Mouse (Mus musculus) MEL (cell line): ENCODE measurements around the gene Rpl10. TPM values are rescaled to one million over a fixed set of nuclear protein-coding genes. Genes with fewer than 3 reads are reported as not detected.
A peak's percentile ranks its signal among the peaks of the same experiment; 100 is the strongest.

Source experiments
- BHLHE40 ChIP-seq: IDR thresholded peaks from 2 replicates; pipeline ENCODE4 v1.6.1; 2012; ENCODE audit warnings: low read depth, mild to moderate bottlenecking, inconsistent platforms, low read length, improper control_type of control experiment, borderline replicate concordance
- CHD1 ChIP-seq: IDR thresholded peaks from 2 replicates; pipeline ENCODE4 v1.6.1; 2012; ENCODE audit warnings: low read depth, mild to moderate bottlenecking, inconsistent platforms, low read length, improper control_type of control experiment
- CHD2 ChIP-seq: IDR thresholded peaks from 2 replicates; pipeline ENCODE4 v1.6.1; 2011; ENCODE audit warnings: low read length, improper control_type of control experiment
- ELF1 ChIP-seq: IDR thresholded peaks from 2 replicates; pipeline ENCODE4 v1.6.1; 2014; ENCODE audit warnings: low read depth, mild to moderate bottlenecking, inconsistent platforms, low read length, improper control_type of control experiment, moderate library complexity
- EP300 ChIP-seq, 2 experiments: IDR thresholded peaks; 2 replicates each; pipeline ENCODE4 v1.6.1; 2011; ENCODE audit warnings: improper control_type of control experiment in 2 of 2, low read length in 2 of 2, low read depth in 1 of 2, mild to moderate bottlenecking in 1 of 2
- ETS1 ChIP-seq: IDR thresholded peaks from 2 replicates; pipeline ENCODE4 v1.6.1; 2012; ENCODE audit warnings: low read depth, mild to moderate bottlenecking, inconsistent platforms, low read length, improper control_type of control experiment, moderate library complexity
- GABPA ChIP-seq: IDR thresholded peaks from 2 replicates; pipeline ENCODE4 v1.6.1; 2012; ENCODE audit warnings: low read depth, mild to moderate bottlenecking, inconsistent platforms, low read length, improper control_type of control experiment, moderate library complexity
- GATA1 ChIP-seq: IDR thresholded peaks from 2 replicates; pipeline ENCODE4 v1.6.1; 2011; ENCODE audit warnings: low read depth, low read length, improper control_type of control experiment
- JUND ChIP-seq: IDR thresholded peaks from 2 replicates; pipeline ENCODE4 v1.6.1; 2011; ENCODE audit warnings: low read depth, mild to moderate bottlenecking, improper control_type of control experiment, low read length
- KAT2A ChIP-seq: conservative IDR thresholded peaks from 2 replicates; pipeline ENCODE4 v1.6.1; 2012; ENCODE audit warnings: low read depth, low read length, improper control_type of control experiment, inconsistent platforms
- MEF2A ChIP-seq: IDR thresholded peaks from 2 replicates; pipeline ENCODE4 v1.6.1; 2014; ENCODE audit warnings: low read depth, mild to moderate bottlenecking, inconsistent platforms, low read length, improper control_type of control experiment; ENCODE audit not compliant: poor library complexity, insufficient replicate concordance, severe bottlenecking; ENCODE audit errors: extremely low read depth
- MXI1 ChIP-seq: IDR thresholded peaks from 2 replicates; pipeline ENCODE4 v1.6.1; 2011; ENCODE audit warnings: mild to moderate bottlenecking, low read depth, low read length, improper control_type of control experiment
- MYB ChIP-seq: IDR thresholded peaks from 2 replicates; pipeline ENCODE4 v1.6.1; 2011; ENCODE audit warnings: mild to moderate bottlenecking, low read depth, low read length, improper control_type of control experiment
- MYC ChIP-seq: IDR thresholded peaks from 2 replicates; pipeline ENCODE4 v1.6.1; 2011; ENCODE audit warnings: low read depth, mild to moderate bottlenecking, low read length, improper control_type of control experiment, moderate library complexity
- NRF1 ChIP-seq: IDR thresholded peaks from 2 replicates; pipeline ENCODE4 v1.6.1; 2014; ENCODE audit warnings: low read depth, mild to moderate bottlenecking, inconsistent platforms, low read length, improper control_type of control experiment, moderate library complexity; ENCODE audit not compliant: poor library complexity, insufficient read depth, severe bottlenecking
- POLR2AphosphoS2 ChIP-seq: IDR thresholded peaks from 2 replicates; pipeline ENCODE4 v1.6.1; 2011; ENCODE audit warnings: low read length, improper control_type of control experiment
- RAD21 ChIP-seq: IDR thresholded peaks from 2 replicates; pipeline ENCODE4 v1.6.1; 2011; ENCODE audit warnings: mild to moderate bottlenecking, low read depth, low read length, improper control_type of control experiment
- RCOR1 ChIP-seq: IDR thresholded peaks from 2 replicates; pipeline ENCODE4 v1.6.1; 2012; ENCODE audit warnings: low read depth, mild to moderate bottlenecking, inconsistent platforms, low read length, improper control_type of control experiment
- TAL1 ChIP-seq: IDR thresholded peaks from 2 replicates; pipeline ENCODE4 v1.6.1; 2012; ENCODE audit warnings: mild to moderate bottlenecking, inconsistent platforms, low read length, moderate library complexity, mixed read lengths
- TCF12 ChIP-seq: IDR thresholded peaks from 2 replicates; pipeline ENCODE4 v1.6.1; 2014; ENCODE audit warnings: low read depth, mild to moderate bottlenecking, inconsistent platforms, low read length, improper control_type of control experiment, moderate library complexity
- UBTF ChIP-seq: IDR thresholded peaks from 2 replicates; pipeline ENCODE4 v1.6.1; 2012; ENCODE audit warnings: low read depth, mild to moderate bottlenecking, inconsistent platforms, low read length, improper control_type of control experiment, moderate library complexity, borderline replicate concordance; ENCODE audit not compliant: insufficient read depth
- ZC3H11A ChIP-seq: IDR thresholded peaks from 2 replicates; pipeline ENCODE4 v1.6.1; 2012; ENCODE audit warnings: low read depth, mild to moderate bottlenecking, inconsistent platforms, low read length, improper control_type of control experiment
- ZNF384 ChIP-seq: IDR thresholded peaks from 2 replicates; pipeline ENCODE4 v1.6.1; 2012; ENCODE audit warnings: low read depth, mild to moderate bottlenecking, inconsistent platforms, low read length, improper control_type of control experiment
- polyA plus RNA-seq, 2 experiments: library from polyadenylated mRNA; stranded (reverse) in 1 of 2; unstranded in 1 of 2; fragments of >175 nt in 1 of 2; fragments of >200 nt in 1 of 2; gene quantifications; 2 replicates each; pipeline versions ENCODE4 v1.2.1 to v1.2.4; 2012; ENCODE audit warnings: low replicate concordance in 2 of 2, low read depth in 1 of 2; ENCODE audit not compliant: insufficient read length in 2 of 2, insufficient read depth in 1 of 2, missing spikeins in 1 of 2
- total RNA-seq: library from RNA; depleted of rRNA; stranded (reverse); fragments of 300-350 nt; gene quantifications from 2 replicates; pipeline ENCODE4 v1.2.3, GENCODE M21; 2012

Rpl10 gene
- total and polyA plus RNA-seq, 3 experiments = 232 to 3,229 TPM; not detected in 1

DNA sequence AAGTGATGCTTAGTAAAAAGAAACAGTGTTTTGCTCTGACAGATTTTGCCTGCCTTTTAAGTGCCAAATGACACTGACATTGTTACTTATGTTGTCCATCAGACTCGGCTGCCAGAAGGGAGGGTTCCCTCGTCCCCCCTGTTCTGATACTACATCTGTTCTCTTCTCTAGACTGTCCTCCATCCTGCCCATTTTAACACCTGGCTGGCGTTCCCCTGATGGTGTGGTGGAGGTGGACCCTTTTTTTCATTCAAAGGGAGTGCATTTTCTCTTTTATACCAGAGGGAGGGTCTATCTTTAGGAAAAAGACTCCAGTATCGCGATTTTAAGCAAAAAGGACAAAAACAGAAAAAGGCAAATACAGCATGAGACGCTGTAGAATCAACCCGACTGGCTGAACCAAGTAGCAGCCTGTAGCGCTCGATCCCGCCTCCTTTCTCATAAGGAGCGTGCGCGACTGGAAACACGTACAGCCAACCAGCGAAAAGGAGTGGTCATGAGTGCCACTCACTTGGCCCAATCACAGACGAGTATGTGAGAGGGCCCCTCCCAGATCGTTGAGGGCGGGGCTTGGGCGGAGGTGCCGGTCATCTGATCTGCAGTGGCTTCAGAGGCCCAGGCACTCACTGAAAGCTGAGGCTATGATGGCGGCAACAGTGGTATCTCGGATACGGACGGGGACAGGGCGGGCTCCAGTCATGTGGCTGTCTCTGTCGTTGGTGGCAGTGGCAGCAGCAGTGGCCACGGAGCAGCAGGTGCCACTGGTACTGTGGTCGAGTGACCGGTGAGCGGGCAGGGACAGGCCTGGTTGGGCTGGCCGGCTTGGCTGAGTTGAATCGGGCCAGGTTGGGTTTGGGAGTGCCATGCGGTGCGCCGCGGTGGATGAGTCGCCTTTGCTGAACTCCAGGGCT is 26.2 kb downstream of the Rpl10 start, which contains the start of gene Atp6ap1 (continued):
- peak; percentile 69 for TF ChIP-seq NRF1
- TF ChIP-seq MYC = no peak
- no peak for TF ChIP-seq KAT2A
- TF ChIP-seq POLR2AphosphoS2 = peak; percentile 82
- TF ChIP-seq MEF2A = no peak
- no peak for TF ChIP-seq BHLHE40
- TF ChIP-seq RAD21 = no peak
- TF ChIP-seq TCF12 = 0 out of 2 replicates have a peak, but pooled peaks have one; percentile 24
- no peak for TF ChIP-seq GABPA
- no peak for TF ChIP-seq EP300 (IDR thresholded peaks at IDR 0.05; ENCODE audit: low read depth in 1 of 2, low read length in 2 of 2)
- peak; percentile 39 for TF ChIP-seq CHD2
- TF ChIP-seq JUND = no peak
- TF ChIP-seq MYB = no peak
- TF ChIP-seq GATA1 = no peak
- TF ChIP-seq MXI1 = peak; percentile 33; the same call in 1 of the 2 replicates
- TF ChIP-seq CHD1 = no peak
- 0 out of 2 replicates have a peak, but pooled peaks have one; percentile 21 for TF ChIP-seq ETS1
- TF ChIP-seq ZNF384 = no peak
- TF ChIP-seq ZC3H11A = no peak
- TF ChIP-seq TAL1 = no peak
- no peak for TF ChIP-seq ELF1
- TF ChIP-seq RCOR1 = no peak
- TF ChIP-seq UBTF = no peak
- TF ChIP-seq, all 39 proteins: peak for 13
